16 mouse cellular contexts compared by ENCODE assay signal in genomic region chr15:87726657-87727236, GRCm38 (mm10).
DNase-seq lines count a peak whose midpoint lies in the region; ATAC-seq lines count a peak whose summit lies in the region.
"Had no signal": no experiment of that assay in that cellular context is flagged by ENCODE, and none has a peak within 500 bp of the region (broad histone marks: within the 10 kb centered on the region; RNA-seq: fewer than 3 reads in every experiment).

No protein-coding gene starts in this region.

- H3K36me3 ChIP-seq in forebrain, embryonic 14.5 days (ENCODE audit: control insufficient read depth, insufficient read depth, low read length) = 0 out of 2 replicates have a peak, but pooled peaks cover 4% of the 10 kb centered on the region
- H3K36me3 ChIP-seq in forebrain, embryonic 10.5 days (replicated peaks) = peaks cover 11% of the 10 kb centered on the region
- H3K36me3 ChIP-seq in neural tube, embryonic 11.5 days (ENCODE audit: control insufficient read depth, insufficient read depth, low read length) = no peaks in the 10 kb centered on the region
- H3K36me3 ChIP-seq in hindbrain, embryonic 14.5 days (replicated peaks; ENCODE audit: control insufficient read depth, insufficient read depth) = no peaks in the 10 kb centered on the region
- H3K36me3 ChIP-seq in neural tube, embryonic 13.5 days = no peaks in the 10 kb centered on the region
- H3K36me3 ChIP-seq: limb, embryonic 13.5 days; stomach, embryonic 15.5 days had no signal

- peak; percentile 29; the same call in 1 of the 2 replicates for ATAC-seq in forebrain, embryonic 14.5 days
- no peak for ATAC-seq in neural tube, embryonic 11.5 days (ENCODE audit: insufficient read depth, low FRiP score, low TSS enrichment)
- peak; percentile 53; the same call in 1 of the 2 replicates for ATAC-seq in hindbrain, embryonic 14.5 days (ENCODE audit: low FRiP score)
- ATAC-seq in neural tube, embryonic 13.5 days (ENCODE audit: low read depth) = peak; percentile 60; the same call in 1 of the 2 replicates

- no peaks in the 10 kb centered on the region for H3K9me3 ChIP-seq in forebrain, embryonic 14.5 days (replicated peaks; ENCODE audit: control insufficient read depth, low read length)
- no peaks in the 10 kb centered on the region for H3K9me3 ChIP-seq in forebrain, embryonic 10.5 days
- H3K9me3 ChIP-seq in neural tube, embryonic 11.5 days (ENCODE audit: control insufficient read depth, low read length) = no peaks in the 10 kb centered on the region
- H3K9me3 ChIP-seq in hindbrain, embryonic 14.5 days (ENCODE audit: control insufficient read depth, low read length) = no peaks in the 10 kb centered on the region
- H3K9me3 ChIP-seq in neural tube, embryonic 13.5 days = no peaks in the 10 kb centered on the region
- H3K9me3 ChIP-seq: limb, embryonic 13.5 days; stomach, embryonic 15.5 days had no signal

- DNase-seq in forebrain, embryonic 14.5 days (ENCODE audit: low spot score) = peak; percentile 70
- no peak for DNase-seq in forebrain, embryonic 10.5 days (ENCODE audit: extremely low spot score, low spot score)
- peak; percentile 35 for DNase-seq in neural tube, embryonic 11.5 days (ENCODE audit: low spot score)
- no peak for DNase-seq in neural tube, embryonic 10.5 days (ENCODE audit: extremely low spot score, low spot score)
- DNase-seq in hindbrain, embryonic 14.5 days (ENCODE audit: low spot score) = peak; percentile 60
- no peak for DNase-seq in gastrocnemius, postnatal 25 days
- no peak for DNase-seq in kidney, postnatal 25 days
- DNase-seq: B cell, adult 2 months; cerebellum, adult 11-12 months; heart, adult 11 months; kidney, adult 8-10 months had no signal

- H3K27me3 ChIP-seq in forebrain, embryonic 14.5 days (replicated peaks; ENCODE audit: control insufficient read depth, insufficient read depth, low read length) = no peaks in the 10 kb centered on the region
- no peaks in the 10 kb centered on the region for H3K27me3 ChIP-seq in forebrain, embryonic 10.5 days (ENCODE audit: poor library complexity, severe bottlenecking)
- H3K27me3 ChIP-seq in neural tube, embryonic 11.5 days (ENCODE audit: control insufficient read depth, insufficient read depth, low read length) = no peaks in the 10 kb centered on the region
- no peaks in the 10 kb centered on the region for H3K27me3 ChIP-seq in hindbrain, embryonic 14.5 days (ENCODE audit: control insufficient read depth, insufficient read depth, low read length)
- no peaks in the 10 kb centered on the region for H3K27me3 ChIP-seq in neural tube, embryonic 13.5 days
- H3K27me3 ChIP-seq: limb, embryonic 13.5 days; stomach, embryonic 15.5 days had no signal

- H3K4me2 ChIP-seq in forebrain, embryonic 14.5 days (ENCODE audit: low read length) = no peak overlapping the region
- H3K4me2 ChIP-seq in neural tube, embryonic 11.5 days (ENCODE audit: low read depth) = no peak overlapping the region
- H3K4me2 ChIP-seq in hindbrain, embryonic 14.5 days (replicated peaks) = no peak overlapping the region
- peak overlapping the region; percentile 24; the same call in 1 of the 2 replicates for H3K4me2 ChIP-seq in neural tube, embryonic 13.5 days
- H3K4me2 ChIP-seq: limb, embryonic 13.5 days; stomach, embryonic 15.5 days had no signal

- H3K9ac ChIP-seq in forebrain, embryonic 14.5 days (ENCODE audit: low read length) = no peak overlapping the region
- H3K9ac ChIP-seq in neural tube, embryonic 11.5 days (ENCODE audit: low read length) = no peak overlapping the region
- no peak overlapping the region for H3K9ac ChIP-seq in hindbrain, embryonic 14.5 days
- no peak overlapping the region for H3K9ac ChIP-seq in neural tube, embryonic 13.5 days
- H3K9ac ChIP-seq: limb, embryonic 13.5 days; stomach, embryonic 15.5 days had no signal

- H3K27ac ChIP-seq in forebrain, embryonic 14.5 days (ENCODE audit: low read depth, low read length) = no peak overlapping the region
- H3K27ac ChIP-seq in forebrain, embryonic 10.5 days = no peak overlapping the region
- no peak overlapping the region for H3K27ac ChIP-seq in neural tube, embryonic 11.5 days (ENCODE audit: low read depth, low read length)
- H3K27ac ChIP-seq in hindbrain, embryonic 14.5 days = peak overlapping the region; percentile 26
- H3K27ac ChIP-seq in neural tube, embryonic 13.5 days (replicated peaks) = peak overlapping the region; percentile 49; the same call in 1 of the 2 replicates
- H3K27ac ChIP-seq: left cerebral cortex, adult 2 months; limb, embryonic 13.5 days; macrophage; stomach, embryonic 15.5 days had no signal

- 54% methylated on average over 20 of the region's 20 CpGs for WGBS in forebrain, embryonic 14.5 days
- WGBS in forebrain, embryonic 10.5 days = 89% methylated on average over 20 of the region's 20 CpGs
- WGBS in neural tube, embryonic 11.5 days = 73% methylated on average over 20 of the region's 20 CpGs
- 49% methylated on average over 20 of the region's 20 CpGs for WGBS in hindbrain, embryonic 14.5 days
- 38% methylated on average over 20 of the region's 20 CpGs for WGBS in neural tube, embryonic 13.5 days

- H3K4me3 ChIP-seq in forebrain, embryonic 14.5 days (ENCODE audit: low read depth, low read length) = no peak overlapping the region
- no peak overlapping the region for H3K4me3 ChIP-seq in forebrain, embryonic 10.5 days
- no peak overlapping the region for H3K4me3 ChIP-seq in neural tube, embryonic 11.5 days (ENCODE audit: low read depth, low read length)
- no peak overlapping the region for H3K4me3 ChIP-seq in hindbrain, embryonic 14.5 days (replicated peaks; ENCODE audit: low read length)
- H3K4me3 ChIP-seq in neural tube, embryonic 13.5 days = no peak overlapping the region
- H3K4me3 ChIP-seq: left cerebral cortex, adult 2 months; limb, embryonic 13.5 days; stomach, embryonic 15.5 days had no signal

- H3K4me1 ChIP-seq in forebrain, embryonic 14.5 days (ENCODE audit: control insufficient read depth, insufficient read depth, low read length) = no peaks in the 10 kb centered on the region
- H3K4me1 ChIP-seq in forebrain, embryonic 10.5 days = peaks cover 4% of the 10 kb centered on the region; the same call in 1 of the 2 replicates
- H3K4me1 ChIP-seq in neural tube, embryonic 11.5 days (ENCODE audit: control insufficient read depth, insufficient read depth, low read length) = peaks cover 2% of the 10 kb centered on the region; the same call in 1 of the 2 replicates
- H3K4me1 ChIP-seq in hindbrain, embryonic 14.5 days (replicated peaks; ENCODE audit: control insufficient read depth, insufficient read depth, low read length) = 0 out of 2 replicates have a peak, but pooled peaks cover 11% of the 10 kb centered on the region
- peaks cover 34% of the 10 kb centered on the region for H3K4me1 ChIP-seq in neural tube, embryonic 13.5 days (replicated peaks)
- H3K4me1 ChIP-seq: limb, embryonic 13.5 days; stomach, embryonic 15.5 days had no signal

Comparison
In these comparisons a context has a peak if more than half of its experiments do, and no peak if none do; other contexts are left out.
1. DNase-seq: peak in forebrain, embryonic 14.5 days (single experiment), neural tube, embryonic 11.5 days (single experiment) and hindbrain, embryonic 14.5 days (single experiment); none in forebrain, embryonic 10.5 days (single experiment), neural tube, embryonic 10.5 days (single experiment), gastrocnemius, postnatal 25 days (single experiment) and kidney, postnatal 25 days (0 of 2).
2. H3K27ac ChIP-seq: peak in hindbrain, embryonic 14.5 days (single experiment) and neural tube, embryonic 13.5 days (single experiment); none in forebrain, embryonic 14.5 days (single experiment), forebrain, embryonic 10.5 days (single experiment) and neural tube, embryonic 11.5 days (single experiment).